Mouse (Mus musculus): ENCODE data around the gene Rdh16f1.

DNA sequence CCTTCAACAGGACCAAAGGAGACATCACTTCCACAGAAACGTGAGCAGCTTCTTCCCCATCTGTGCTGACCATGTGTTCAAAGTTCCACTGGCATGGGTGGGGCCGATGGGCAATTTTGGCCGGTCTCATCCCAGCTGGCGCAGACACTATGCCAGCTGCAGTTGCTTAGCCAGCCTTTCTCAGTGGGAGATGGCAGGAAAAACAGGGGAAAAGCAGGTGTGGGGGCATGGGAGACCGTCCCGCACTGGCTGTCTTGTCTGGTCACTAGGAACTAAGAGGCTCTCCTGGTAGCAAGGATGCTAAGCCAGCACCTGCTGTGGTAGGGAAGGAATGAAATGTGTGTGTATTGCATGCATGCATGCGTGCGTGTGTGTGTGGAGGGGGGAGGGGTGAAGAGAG lies 31.1 kb upstream of the Rdh16f1 start:
- TF ChIP-seq POLR2A (IDR thresholded peaks at IDR 0.05; ENCODE audit: control insufficient read depth, low read depth, low read length) (no peak), CTCF (IDR thresholded peaks at IDR 0.05; ENCODE audit: control insufficient read depth, insufficient read depth, insufficient replicate concordance, low read depth, low read length) (no peak)

Measured in testis, adult 2 months (tissue).